Mouse (Mus musculus): ENCODE measurements around the gene Lrp10. TPM values are rescaled to one million over a fixed set of nuclear protein-coding genes. Genes with fewer than 3 reads are reported as not detected.
A peak's percentile ranks its signal among the peaks of the same experiment; 100 is the strongest.

Lrp10 gene
- polyA plus RNA-seq, 1 experiment, result 98.2 TPM

DNA sequence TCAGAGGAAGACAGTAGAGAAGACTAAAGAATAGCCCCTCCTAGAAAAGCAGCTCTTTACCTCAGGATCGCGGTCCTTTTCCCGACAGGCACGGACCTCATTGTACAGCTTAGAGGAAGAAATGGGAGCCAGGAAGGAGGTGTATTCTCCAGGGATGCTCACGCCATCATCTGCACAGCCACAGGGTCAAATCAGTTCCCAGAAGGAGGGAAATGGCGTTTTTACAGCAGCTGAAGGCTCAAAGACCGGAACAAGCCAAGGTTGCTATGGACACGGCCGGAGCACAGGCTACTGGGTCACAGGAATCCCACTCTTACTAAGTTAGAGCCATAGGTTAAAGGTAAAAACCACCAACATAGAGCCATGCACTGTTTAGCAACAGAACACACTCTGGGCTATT is 45.8 kb downstream of the Lrp10 start:
- H3K4me1 ChIP-seq (ENCODE audit: control insufficient read depth, insufficient read depth, low read length), result no peaks in the 10 kb centered on the region
- H3K27ac ChIP-seq (ENCODE audit: insufficient read depth, low read length), result no peak overlapping the region
- no peak overlapping the region for H3K4me3 ChIP-seq (ENCODE audit: insufficient read depth, low read length)
- no peak for TF ChIP-seq CTCF (IDR thresholded peaks at IDR 0.05; ENCODE audit: borderline replicate concordance, insufficient read depth, low read length)
- no peak for TF ChIP-seq POLR2A (IDR thresholded peaks at IDR 0.05; ENCODE audit: low read depth, low read length)

- Histone ChIP-seq H3K27ac (ENCODE audit: insufficient read depth, low read length) (peak overlapping the region; percentile 21), H3K4me3 (ENCODE audit: insufficient read depth, low read length) (peak overlapping the region; percentile 66), H3K4me1 (ENCODE audit: control insufficient read depth, insufficient read depth, low read length) (peaks cover 5% of the 10 kb centered on the region; the same call in 1 of the 2 replicates)
- TF ChIP-seq POLR2A (IDR thresholded peaks at IDR 0.05; ENCODE audit: low read depth, low read length) (no peak), CTCF (IDR thresholded peaks at IDR 0.05; ENCODE audit: borderline replicate concordance, insufficient read depth, low read length) (no peak)
Measured at GRCm38 (mm10) chr14:54516710-54517310, 52.9 kb downstream of the Lrp10 start.

Other genes with a start within 250 kb of the Lrp10 start
- gene Dad1, start 210.0 kb upstream of the Lrp10 start, polyA plus RNA-seq (2011; ENCODE audit: insufficient read length, low read depth, missing spikeins), result 162 and 179 TPM in 2 replicates
- gene Abhd4, start 209.9 kb upstream of the Lrp10 start, polyA plus RNA-seq (2011; ENCODE audit: insufficient read length, low read depth, missing spikeins), result 74.6 and 86.4 TPM in 2 replicates
- not detected in 2 replicates for gene Olfr49, start 179.2 kb upstream of the Lrp10 start, polyA plus RNA-seq (2011; ENCODE audit: insufficient read length, low read depth, missing spikeins)
- 43.2 and 55.3 TPM in 2 replicates for gene Oxa1l, start 103.3 kb upstream of the Lrp10 start, polyA plus RNA-seq (2011; ENCODE audit: insufficient read length, low read depth, missing spikeins)
- gene Slc7a7, start 46.4 kb upstream of the Lrp10 start, polyA plus RNA-seq (2011; ENCODE audit: insufficient read length, low read depth, missing spikeins), result 6.9 and 7.0 TPM in 2 replicates
- 138 and 143 TPM in 2 replicates for gene Mrpl52, start 37.2 kb upstream of the Lrp10 start, polyA plus RNA-seq (2011; ENCODE audit: insufficient read length, low read depth, missing spikeins)
- gene Mmp14, start 32.5 kb upstream of the Lrp10 start, polyA plus RNA-seq (2011; ENCODE audit: insufficient read length, low read depth, missing spikeins), result 618 and 779 TPM in 2 replicates
- 0.94 TPM in 1 of 2 replicates, not detected in the other for gene Rem2, start 12.0 kb downstream of the Lrp10 start, polyA plus RNA-seq (2011; ENCODE audit: insufficient read length, low read depth, missing spikeins)
- gene Prmt5, start 53.4 kb downstream of the Lrp10 start, polyA plus RNA-seq (2011; ENCODE audit: insufficient read length, low read depth, missing spikeins), result 54.8 and 60.4 TPM in 2 replicates
- gene Haus4, start 90.5 kb downstream of the Lrp10 start, polyA plus RNA-seq (2011; ENCODE audit: insufficient read length, low read depth, missing spikeins), result 21.4 and 33.1 TPM in 2 replicates
- gene Ajuba, start 113.4 kb downstream of the Lrp10 start, polyA plus RNA-seq (2011; ENCODE audit: insufficient read length, low read depth, missing spikeins), result 39.4 and 44.3 TPM in 2 replicates
- 3.6 and 4.8 TPM in 2 replicates for gene 4931414P19Rik, start 141.9 kb downstream of the Lrp10 start, polyA plus RNA-seq (2011; ENCODE audit: insufficient read length, low read depth, missing spikeins)
- gene Psmb5, start 153.9 kb downstream of the Lrp10 start, polyA plus RNA-seq (2011; ENCODE audit: insufficient read length, low read depth, missing spikeins), result 147 and 178 TPM in 2 replicates
- gene Psmb11, start 157.3 kb downstream of the Lrp10 start, polyA plus RNA-seq (2011; ENCODE audit: insufficient read length, low read depth, missing spikeins), result not detected in 2 replicates
- not detected in 2 replicates for gene Gm17606, start 176.8 kb downstream of the Lrp10 start, polyA plus RNA-seq (2011; ENCODE audit: insufficient read length, low read depth, missing spikeins)
- gene Cdh24, start 177.2 kb downstream of the Lrp10 start, polyA plus RNA-seq (2011; ENCODE audit: insufficient read length, low read depth, missing spikeins), result 3.4 and 5.3 TPM in 2 replicates
- gene 1700123O20Rik, start 222.1 kb downstream of the Lrp10 start, polyA plus RNA-seq (2011; ENCODE audit: insufficient read length, low read depth, missing spikeins), result 51.6 and 58.9 TPM in 2 replicates
- 184 and 243 TPM in 2 replicates for gene Acin1, start 222.8 kb downstream of the Lrp10 start, polyA plus RNA-seq (2011; ENCODE audit: insufficient read length, low read depth, missing spikeins)
- not detected in 2 replicates for gene Gm29776, start 234.7 kb downstream of the Lrp10 start, polyA plus RNA-seq (2011; ENCODE audit: insufficient read length, low read depth, missing spikeins)
- gene Cebpe, start 248.0 kb downstream of the Lrp10 start, polyA plus RNA-seq (2011; ENCODE audit: insufficient read length, low read depth, missing spikeins), result not detected in 2 replicates